Mouse (Mus musculus): ENCODE data around the gene Ptprd. TPM values are rescaled to one million over a fixed set of nuclear protein-coding genes. Genes with fewer than 3 reads are reported as not detected.
"Not testable (repeated sequence)": the region's sequence is repeated elsewhere in the genome, so short reads cannot be mapped to it uniquely, and the experiment has no call there.

Gene Ptprd
- polyA plus RNA-seq, 1 experiment = 7.4 TPM

DNA sequence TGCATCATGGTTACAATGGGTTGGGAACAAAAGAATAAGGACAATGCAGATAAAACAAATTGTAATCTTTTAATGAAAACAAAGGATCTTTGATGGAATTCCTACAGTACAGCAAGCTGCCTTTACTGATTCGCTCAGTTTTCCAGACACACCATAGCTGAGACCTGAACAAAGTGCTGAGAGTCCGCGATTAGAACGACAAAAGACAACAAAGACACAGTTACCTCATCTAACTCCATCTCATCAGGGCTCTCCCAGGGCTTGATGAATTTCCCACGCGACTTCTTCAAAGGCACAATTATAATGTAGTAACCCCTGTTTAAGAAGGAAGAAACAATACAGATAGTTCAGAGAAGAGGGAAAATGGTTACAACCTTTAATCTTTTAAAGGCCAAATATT is 2140.0 kb downstream of the Ptprd start:
- no peak for TF ChIP-seq POLR2A (IDR thresholded peaks at IDR 0.05; ENCODE audit: borderline replicate concordance, control insufficient read depth, low read depth, low read length)
- no peak for TF ChIP-seq CTCF (IDR thresholded peaks at IDR 0.05; ENCODE audit: control insufficient read depth, insufficient read depth, low read length)
- H3K4me1 ChIP-seq (ENCODE audit: control insufficient read depth, insufficient read depth, low read length) = no peaks in the 10 kb centered on the region
- no peak overlapping the region for H3K4me3 ChIP-seq (replicated peaks; ENCODE audit: control insufficient read depth, low read depth, low read length)
- H3K27ac ChIP-seq (ENCODE audit: control insufficient read depth, insufficient read depth, low read depth, low read length, poor library complexity) = no peak overlapping the region
- WGBS = 79% methylated on average over 6 of the region's 6 CpGs

DNA sequence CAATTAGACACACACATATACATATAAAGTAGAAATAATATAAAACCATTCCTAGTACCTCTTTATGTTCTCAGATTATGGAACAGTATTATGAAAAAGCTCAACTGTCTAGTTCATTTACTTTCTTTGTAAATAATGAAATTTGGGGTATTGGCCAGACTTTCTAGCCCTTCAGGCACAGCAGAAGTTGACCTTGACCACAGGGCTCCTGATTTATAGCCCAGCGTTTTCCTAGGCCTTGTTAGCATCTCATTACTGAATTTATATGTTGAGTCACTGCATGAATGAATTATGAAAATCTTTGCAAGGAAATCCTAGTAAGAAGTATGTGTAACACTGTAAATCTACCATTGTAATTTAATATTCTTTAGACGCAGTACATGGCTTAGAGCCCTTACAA is 2154.9 kb downstream of the Ptprd start:
- 69% methylated on average over 2 of the region's 2 CpGs for WGBS

DNA sequence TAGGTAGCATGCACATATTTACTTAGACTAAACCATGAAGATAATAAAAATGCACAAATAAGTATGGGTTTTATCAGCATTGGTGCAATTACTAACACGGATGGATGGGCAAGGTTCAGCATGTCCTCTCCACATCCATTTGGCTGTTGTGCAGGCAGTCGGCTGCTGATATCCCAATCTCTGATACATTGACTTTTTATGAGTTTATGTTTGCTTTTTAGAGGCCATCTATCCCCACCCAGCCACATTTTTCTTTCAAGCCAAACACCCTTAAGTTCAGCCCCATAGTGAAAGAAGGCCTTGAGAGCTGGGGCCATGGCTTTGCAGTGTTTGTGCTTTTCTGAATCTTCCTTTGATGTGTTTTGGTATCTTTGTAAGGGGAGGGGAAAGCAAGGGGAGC is 2166.1 kb downstream of the Ptprd start:
- Histone ChIP-seq H3K27ac (ENCODE audit: control insufficient read depth, insufficient read depth, low read depth, low read length, poor library complexity) (no peak overlapping the region), H3K4me3 (replicated peaks; ENCODE audit: control insufficient read depth, low read depth, low read length) (no peak overlapping the region), H3K4me1 (ENCODE audit: control insufficient read depth, insufficient read depth, low read length) (no peaks in the 10 kb centered on the region)
- no peak for TF ChIP-seq CTCF (IDR thresholded peaks at IDR 0.05; ENCODE audit: control insufficient read depth, insufficient read depth, low read length)
- TF ChIP-seq POLR2A (IDR thresholded peaks at IDR 0.05; ENCODE audit: borderline replicate concordance, control insufficient read depth, low read depth, low read length) = no peak
- 74% methylated on average over 2 of the region's 2 CpGs for WGBS

More for the DNA sequence above, 2154.9 kb downstream of the Ptprd start:
- Histone ChIP-seq H3K4me1 (ENCODE audit: control insufficient read depth, insufficient read depth, low read length) (no peaks in the 10 kb centered on the region), H3K4me3 (replicated peaks; ENCODE audit: control insufficient read depth, low read depth, low read length) (no peak overlapping the region), H3K27ac (ENCODE audit: control insufficient read depth, insufficient read depth, low read depth, low read length, poor library complexity) (no peak overlapping the region)
- TF ChIP-seq POLR2A (IDR thresholded peaks at IDR 0.05; ENCODE audit: borderline replicate concordance, control insufficient read depth, low read depth, low read length) = no peak
- no peak for TF ChIP-seq CTCF (IDR thresholded peaks at IDR 0.05; ENCODE audit: control insufficient read depth, insufficient read depth, low read length)

DNA sequence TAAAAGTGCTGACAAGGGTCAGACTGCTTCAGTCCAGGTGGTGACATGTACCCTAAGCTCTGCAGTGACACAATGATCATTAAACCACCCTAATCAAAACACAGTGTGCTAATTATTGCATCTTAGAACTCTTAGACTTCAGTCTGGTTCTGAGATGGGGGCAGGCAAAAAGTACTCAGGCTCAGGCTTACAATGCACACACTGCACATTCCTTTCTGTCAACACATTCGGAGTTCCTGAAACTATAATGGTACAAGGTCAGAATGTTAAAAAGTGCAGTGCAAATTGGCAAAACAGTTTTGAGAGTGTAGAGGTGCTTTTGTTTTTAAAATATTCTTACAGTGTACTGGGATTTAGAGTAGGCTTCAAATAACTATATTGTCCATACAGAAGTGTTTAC is 2167.0 kb downstream of the Ptprd start:
- WGBS = 86% methylated on average over 1 of the region's 1 CpGs
- TF ChIP-seq CTCF (IDR thresholded peaks at IDR 0.05; ENCODE audit: control insufficient read depth, insufficient read depth, low read length) = no peak
- no peak for TF ChIP-seq POLR2A (IDR thresholded peaks at IDR 0.05; ENCODE audit: borderline replicate concordance, control insufficient read depth, low read depth, low read length)

DNA sequence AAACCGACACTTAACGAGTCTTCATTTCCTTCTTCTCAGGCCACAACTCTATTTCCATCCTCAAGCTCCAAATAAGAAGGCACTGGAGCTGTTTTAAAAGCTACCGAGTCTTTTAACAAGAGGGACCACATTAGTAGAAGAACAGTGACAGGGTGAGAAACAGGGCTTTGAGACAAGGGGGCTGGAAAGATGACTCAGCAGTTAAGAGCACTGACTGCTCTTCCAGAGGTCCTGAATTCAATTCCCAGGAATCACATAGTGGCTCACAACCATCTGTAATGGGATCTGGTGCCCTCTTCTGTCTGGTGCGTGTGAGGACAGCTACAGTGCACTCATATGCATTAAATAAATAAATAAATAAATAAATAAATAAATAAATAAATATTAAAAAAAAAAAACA is 2174.6 kb downstream of the Ptprd start:
- H3K27ac ChIP-seq (ENCODE audit: control insufficient read depth, insufficient read depth, low read depth, low read length, poor library complexity); H3K4me3 ChIP-seq (replicated peaks; ENCODE audit: control insufficient read depth, low read depth, low read length); H3K4me1 ChIP-seq (ENCODE audit: control insufficient read depth, insufficient read depth, low read length): not testable (repeated sequence)
- 68% methylated on average over 4 of the region's 4 CpGs for WGBS

More for the DNA sequence above, 2167.0 kb downstream of the Ptprd start:
- H3K4me1 ChIP-seq (ENCODE audit: control insufficient read depth, insufficient read depth, low read length) = no peaks in the 10 kb centered on the region
- no peak overlapping the region for H3K27ac ChIP-seq (ENCODE audit: control insufficient read depth, insufficient read depth, low read depth, low read length, poor library complexity)
- H3K4me3 ChIP-seq (replicated peaks; ENCODE audit: control insufficient read depth, low read depth, low read length) = no peak overlapping the region

DNA sequence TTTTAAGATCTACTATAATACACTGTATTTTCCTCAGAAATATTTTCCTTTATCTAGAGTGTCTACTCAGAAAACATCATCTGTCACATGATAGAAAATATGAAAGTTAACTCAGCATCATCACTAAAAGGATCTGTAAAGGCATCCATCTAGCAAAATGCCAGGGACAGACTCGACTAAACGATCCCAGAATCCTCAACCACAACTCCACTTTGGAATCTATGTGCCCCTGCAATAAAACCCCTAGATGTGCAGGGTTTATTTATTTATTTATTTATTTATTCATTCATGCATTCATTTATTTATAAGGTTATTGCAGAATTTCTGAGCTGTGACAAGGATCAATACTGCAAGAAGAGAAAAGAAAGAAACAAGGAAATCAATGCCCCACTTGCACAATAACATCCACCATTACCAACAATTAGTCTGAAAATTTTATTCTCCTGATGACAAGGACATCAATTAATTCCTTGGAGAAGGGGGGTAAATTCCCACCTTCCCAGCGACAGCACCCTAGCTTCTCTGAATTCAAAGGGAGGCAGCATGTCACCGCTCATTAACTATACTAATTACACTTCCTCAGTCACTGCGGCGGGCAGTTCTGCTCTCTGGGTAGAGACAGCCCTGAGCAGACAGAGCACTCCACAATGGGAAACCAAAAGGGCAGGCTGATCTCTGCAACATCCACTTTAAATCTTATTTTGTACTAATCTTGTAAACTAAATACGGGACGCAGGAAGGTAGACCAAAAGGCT is 2186.0 kb downstream of the Ptprd start:
- TF ChIP-seq POLR2A (IDR thresholded peaks at IDR 0.05; ENCODE audit: borderline replicate concordance, control insufficient read depth, low read depth, low read length) (no peak), CTCF (IDR thresholded peaks at IDR 0.05; ENCODE audit: control insufficient read depth, insufficient read depth, low read length) (no peak)
- Histone ChIP-seq H3K27ac (ENCODE audit: control insufficient read depth, insufficient read depth, low read depth, low read length, poor library complexity) (no peak overlapping the region), H3K4me1 (ENCODE audit: control insufficient read depth, insufficient read depth, low read length) (no peaks in the 10 kb centered on the region), H3K4me3 (replicated peaks; ENCODE audit: control insufficient read depth, low read depth, low read length) (no peak overlapping the region)
- WGBS = 79% methylated on average over 8 of the region's 8 CpGs

DNA sequence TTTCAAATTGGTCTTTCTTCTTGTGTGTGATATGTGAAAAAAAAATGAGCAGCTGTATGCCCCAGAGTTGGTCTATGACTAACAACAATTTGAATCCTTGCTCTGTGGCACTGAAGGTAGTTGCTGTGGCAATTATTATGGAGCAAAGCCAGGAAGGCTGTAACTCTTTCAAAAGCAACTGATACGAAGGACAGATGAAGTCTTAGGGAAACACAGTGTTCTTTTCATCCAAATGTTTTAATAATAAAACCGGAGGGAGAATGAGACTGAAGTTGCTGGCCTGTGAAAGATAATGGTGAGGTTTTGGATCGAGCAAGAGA is 2187.3 kb downstream of the Ptprd start:
- WGBS = 69% methylated on average over 3 of the region's 3 CpGs
- Histone ChIP-seq H3K4me3 (replicated peaks; ENCODE audit: control insufficient read depth, low read depth, low read length) (no peak overlapping the region), H3K27ac (ENCODE audit: control insufficient read depth, insufficient read depth, low read depth, low read length, poor library complexity) (no peak overlapping the region), H3K4me1 (ENCODE audit: control insufficient read depth, insufficient read depth, low read length) (no peaks in the 10 kb centered on the region)
- no peak for TF ChIP-seq CTCF (IDR thresholded peaks at IDR 0.05; ENCODE audit: control insufficient read depth, insufficient read depth, low read length)
- TF ChIP-seq POLR2A (IDR thresholded peaks at IDR 0.05; ENCODE audit: borderline replicate concordance, control insufficient read depth, low read depth, low read length) = no peak

DNA sequence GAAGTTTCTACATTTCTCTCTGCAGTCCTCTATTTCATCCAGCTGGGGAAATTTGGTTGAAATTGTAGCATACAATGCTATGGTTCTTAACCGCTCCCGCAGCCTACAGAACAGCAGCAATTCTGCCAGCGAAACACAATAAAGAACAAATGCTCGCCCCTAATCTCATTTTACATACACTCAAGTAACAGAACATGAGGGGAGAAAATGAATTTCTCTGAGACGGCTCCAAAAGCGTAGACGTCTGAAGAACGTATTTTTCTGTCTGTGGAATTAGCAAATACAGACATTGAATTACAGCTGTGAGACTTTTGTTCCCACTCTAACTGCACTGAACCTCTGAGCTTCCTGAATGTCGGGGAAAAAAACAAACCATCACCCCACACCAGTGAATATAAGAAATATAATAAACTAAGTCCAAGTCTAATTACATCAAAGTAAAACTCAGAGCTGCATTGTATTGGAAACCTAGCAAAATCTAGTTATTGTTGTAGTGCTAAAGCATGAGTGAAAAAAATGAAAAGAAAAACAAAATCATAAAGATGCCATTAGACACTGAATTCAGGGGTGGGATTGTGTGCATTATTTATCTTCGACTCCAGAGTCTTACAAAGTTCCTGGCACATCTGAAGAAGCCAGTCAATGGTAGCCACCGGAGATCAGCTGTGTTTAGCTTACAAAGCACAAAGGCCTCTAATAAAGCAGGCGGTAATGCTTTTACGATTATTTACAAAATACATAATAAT is 2187.8 kb downstream of the Ptprd start:
- TF ChIP-seq CTCF (IDR thresholded peaks at IDR 0.05; ENCODE audit: control insufficient read depth, insufficient read depth, low read length) = no peak
- no peak for TF ChIP-seq POLR2A (IDR thresholded peaks at IDR 0.05; ENCODE audit: borderline replicate concordance, control insufficient read depth, low read depth, low read length)
- H3K4me3 ChIP-seq (replicated peaks; ENCODE audit: control insufficient read depth, low read depth, low read length) = no peak overlapping the region
- H3K4me1 ChIP-seq (ENCODE audit: control insufficient read depth, insufficient read depth, low read length) = no peaks in the 10 kb centered on the region
- 81% methylated on average over 13 of the region's 13 CpGs for WGBS
- no peak overlapping the region for H3K27ac ChIP-seq (ENCODE audit: control insufficient read depth, insufficient read depth, low read depth, low read length, poor library complexity)
